Mouse (Mus musculus): ENCODE results near the gene Rsph3a.

DNA sequence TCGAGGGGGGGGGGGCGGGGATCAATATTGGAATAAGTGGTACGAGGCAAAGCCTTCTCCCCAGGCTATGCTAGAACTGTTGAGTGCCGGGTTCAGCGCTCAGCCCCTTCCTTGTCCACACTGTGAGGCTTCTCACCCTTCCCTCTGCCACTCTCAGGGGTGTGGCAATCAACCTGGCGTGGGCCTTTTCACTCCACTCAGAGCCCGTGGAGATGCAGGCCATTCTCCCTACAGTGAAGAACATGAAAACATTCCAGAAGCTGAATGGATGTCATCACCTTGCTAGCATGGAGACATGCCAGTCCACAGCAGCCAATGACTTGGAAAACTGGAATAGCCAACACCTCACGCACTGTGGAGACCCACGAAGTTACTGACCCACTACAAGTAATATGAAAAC is 29.6 kb upstream of the Rsph3a start:
- TF ChIP-seq POLR2A (IDR thresholded peaks at IDR 0.05; ENCODE audit: borderline replicate concordance, extremely low read depth, low read depth, low read length): no peak
- no peak for TF ChIP-seq CTCF (IDR thresholded peaks at IDR 0.05; ENCODE audit: insufficient read depth, low read length)
